Mouse (Mus musculus) intestine, postnatal 0 days (tissue): ENCODE data around the gene Zfp423. TPM values are rescaled to one million over a fixed set of nuclear protein-coding genes. Genes with fewer than 3 reads are reported as not detected.

ENCODE experiments used
- ATAC-seq: fragments of 200-750 bp; cut with Nextera tagmentation; 2 replicates; pipeline ENCODE4 v1.8.0; 2017; ENCODE audit warnings: mild to moderate bottlenecking, moderate TSS enrichment, moderate library complexity
- H3K27ac ChIP-seq: fragments of 300-500 bp; sonication (generic); 2 replicates; pipeline ENCODE4 v1.5.1; 2014; ENCODE audit warnings: mild to moderate bottlenecking, low read depth, low read length, moderate library complexity
- H3K27me3 ChIP-seq: fragments of 300-500 bp; sonication (generic); replicated peaks from 2 replicates; pipeline ENCODE4 v1.6.1; 2014; ENCODE audit warnings: low read length, mixed read lengths; ENCODE audit not compliant: control insufficient read depth, insufficient read depth
- H3K36me3 ChIP-seq: fragments of 300-500 bp; sonication (generic); 2 replicates; pipeline ENCODE4 v1.6.1; 2014; ENCODE audit warnings: mild to moderate bottlenecking, moderate library complexity; ENCODE audit not compliant: control insufficient read depth, insufficient read depth
- H3K4me1 ChIP-seq: fragments of 300-500 bp; sonication (generic); replicated peaks from 2 replicates; pipeline ENCODE4 v1.6.1; 2014; ENCODE audit warnings: antibody characterized with exemption, low read length, mixed read lengths; ENCODE audit not compliant: control insufficient read depth, insufficient read depth
- H3K4me2 ChIP-seq: fragments of 300-500 bp; sonication (generic); replicated peaks from 2 replicates; pipeline ENCODE4 v1.6.1; 2014; ENCODE audit warnings: low read depth, mild to moderate bottlenecking, moderate library complexity
- H3K4me3 ChIP-seq: fragments of 300-500 bp; sonication (generic); 2 replicates; pipeline ENCODE4 v1.5.1; 2014; ENCODE audit warnings: low read depth, low read length
- H3K9ac ChIP-seq: fragments of 300-500 bp; sonication (generic); 2 replicates; pipeline ENCODE4 v1.6.1; 2014; ENCODE audit warnings: mild to moderate bottlenecking, low read depth, low read length
- H3K9me3 ChIP-seq: fragments of 300-500 bp; sonication (generic); 2 replicates; pipeline ENCODE4 v1.6.1; 2016; ENCODE audit warnings: mixed run types; ENCODE audit not compliant: control insufficient read depth
- CTCF ChIP-seq: sonication (generic); IDR thresholded peaks from 2 replicates; pipeline ENCODE4 v1.5.1; 2016; ENCODE audit warnings: low read depth, mild to moderate bottlenecking, control low read depth, antibody characterized with exemption, moderate library complexity
- WGBS: fragments of 180-500 bp; shearing (Covaris S2); extraction: QIAGEN DNeasy Blood & Tissue Kit; methylation state at CpG from one replicate; pipeline ENCODE4 v1.1.7; 2014; 5-methylcytosine and 5-hydroxymethylcytosine counted together
- polyA plus RNA-seq: library from polyadenylated mRNA; unstranded; fragments of >200 nt; fragmentation: Nextera tagmentation; extraction: Ambion mirVana; gene quantifications from 2 replicates; pipeline ENCODE4 v1.2.1, GENCODE M21; 2015

Zfp423 gene
- polyA plus RNA-seq, 1 experiment from 2014 or later = 1.6 TPM

DNA sequence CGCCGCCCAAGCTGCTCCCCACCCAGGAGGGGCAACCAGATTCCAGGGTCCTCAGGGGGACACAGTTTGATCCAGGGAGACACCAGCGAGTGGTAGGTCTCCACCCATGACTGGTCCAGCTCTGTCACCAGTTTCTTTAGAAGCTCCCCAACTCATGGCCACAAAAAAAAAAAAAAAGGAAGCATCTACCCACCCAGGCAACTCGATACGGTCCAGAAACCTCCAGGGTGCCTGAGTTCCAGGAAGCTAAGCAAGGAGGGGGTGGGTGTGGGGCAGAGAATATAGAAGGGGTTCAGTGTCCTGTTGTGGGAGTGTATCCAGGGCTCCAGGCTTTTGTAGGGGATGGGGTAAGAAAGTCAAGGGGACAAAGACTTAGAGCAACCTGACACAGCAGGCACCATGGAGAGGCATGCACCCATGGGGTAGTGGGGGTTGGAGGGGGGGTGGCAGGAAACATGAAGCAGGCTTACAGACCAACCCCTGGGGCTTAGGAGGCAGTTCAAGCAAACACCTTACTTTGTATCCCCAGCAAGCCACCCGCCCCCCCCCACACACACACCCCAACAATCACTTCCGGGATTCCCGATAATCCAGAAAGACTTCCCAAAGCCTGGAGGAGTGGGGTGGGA lies 20.0 kb downstream of the Zfp423 start:
- Histone ChIP-seq H3K4me1 (peaks cover 5% of the 10 kb centered on the region; the same call in 1 of the 2 replicates), H3K9me3 (no peaks in the 10 kb centered on the region), H3K36me3 (no peaks in the 10 kb centered on the region), H3K4me3 (no peak overlapping the region), H3K4me2 (peak overlapping the region; percentile 48), H3K27ac (no peak overlapping the region), H3K9ac (no peak overlapping the region), H3K27me3 (no peaks in the 10 kb centered on the region)
- WGBS = 26% methylated on average over 8 of the region's 8 CpGs
- ATAC-seq = 0 out of 2 replicates have a peak, but pooled peaks have one; percentile 5
- TF ChIP-seq CTCF = no peak

DNA sequence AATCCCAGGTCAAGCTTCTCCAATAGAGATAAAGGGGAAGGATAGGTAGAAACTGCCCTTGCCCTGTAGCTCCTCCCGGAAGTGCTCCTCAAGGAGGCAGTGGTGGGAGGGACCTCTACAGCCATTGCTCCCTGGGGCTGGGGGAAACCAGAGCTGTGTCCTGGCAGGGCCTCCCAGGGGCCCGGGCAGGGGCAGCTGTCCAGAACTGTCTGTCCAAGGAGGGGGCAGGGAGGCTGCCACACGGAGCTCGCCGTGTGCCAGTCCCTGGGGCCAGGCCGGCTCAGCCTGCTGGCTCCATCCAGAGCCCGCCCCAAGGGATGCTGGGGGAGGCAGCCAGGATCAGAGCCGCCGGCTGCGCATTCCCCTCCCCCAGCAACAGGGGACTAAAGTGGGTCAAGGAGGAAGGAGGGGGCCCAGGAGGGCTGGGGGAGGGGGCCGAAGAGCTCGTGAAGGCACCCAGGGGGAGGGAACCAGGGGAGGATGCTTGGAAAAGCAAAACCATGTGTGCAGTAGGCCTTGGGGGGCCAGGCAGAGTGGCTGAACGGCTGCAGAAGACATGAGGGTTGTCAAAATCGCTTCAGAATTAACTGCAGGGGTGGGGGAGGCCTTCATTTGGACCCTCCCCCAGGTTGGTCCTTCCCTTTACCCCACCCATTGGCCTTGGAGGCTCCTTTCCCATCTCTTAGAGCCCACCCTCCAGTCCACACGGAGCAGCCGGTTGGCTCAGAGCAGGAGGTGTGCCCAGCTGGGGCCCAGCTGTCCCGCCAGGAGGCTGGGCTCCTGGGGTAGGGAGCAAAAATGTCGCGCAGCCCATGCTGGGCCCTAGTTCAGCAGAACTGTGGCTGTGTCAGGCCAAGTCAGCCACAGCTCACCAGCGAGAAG lies 20.8 kb downstream of the Zfp423 start:
- peak; percentile 49; the same call in 1 of the 2 replicates for ATAC-seq
- no peak for TF ChIP-seq CTCF
- WGBS = 6% methylated on average over 20 of the region's 20 CpGs
- Histone ChIP-seq H3K27ac (0 out of 2 replicates have a peak overlapping the region, but pooled peaks have one; percentile 24), H3K4me3 (peak overlapping the region; percentile 1; the same call in 1 of the 2 replicates), H3K9me3 (no peaks in the 10 kb centered on the region), H3K4me1 (peaks cover 5% of the 10 kb centered on the region; the same call in 1 of the 2 replicates), H3K4me2 (peak overlapping the region; percentile 48), H3K27me3 (no peaks in the 10 kb centered on the region), H3K9ac (no peak overlapping the region), H3K36me3 (no peaks in the 10 kb centered on the region)

DNA sequence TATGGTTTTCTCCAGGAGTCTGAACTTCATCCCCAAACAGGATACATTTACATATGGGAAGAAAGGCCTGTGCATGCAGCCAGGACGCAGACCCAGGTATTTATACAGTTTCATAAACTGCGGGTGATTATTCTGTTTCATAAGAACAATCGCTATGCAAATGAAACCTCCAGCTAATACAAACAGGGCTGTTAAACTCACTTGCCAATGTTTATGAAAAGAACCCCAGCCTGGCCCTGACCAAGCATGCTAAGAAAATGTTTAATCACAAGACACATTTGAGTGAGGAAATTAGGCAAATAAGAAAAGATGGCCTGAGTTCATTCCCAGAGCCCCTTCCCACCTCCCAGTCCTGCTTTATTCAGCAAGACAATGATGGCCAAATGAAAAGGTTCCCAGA lies 22.2 kb downstream of the Zfp423 start:
- no peak for ATAC-seq
- no peaks in the 10 kb centered on the region for H3K36me3 ChIP-seq
- H3K9me3 ChIP-seq = no peaks in the 10 kb centered on the region
- no peaks in the 10 kb centered on the region for H3K27me3 ChIP-seq
- no peak for TF ChIP-seq CTCF
- 88% methylated on average over 3 of the region's 3 CpGs for WGBS
- no peak overlapping the region for H3K4me3 ChIP-seq
- H3K4me1 ChIP-seq = peaks cover 5% of the 10 kb centered on the region; the same call in 1 of the 2 replicates
- H3K9ac ChIP-seq = no peak overlapping the region
- H3K4me2 ChIP-seq = no peak overlapping the region
- H3K27ac ChIP-seq = no peak overlapping the region

DNA sequence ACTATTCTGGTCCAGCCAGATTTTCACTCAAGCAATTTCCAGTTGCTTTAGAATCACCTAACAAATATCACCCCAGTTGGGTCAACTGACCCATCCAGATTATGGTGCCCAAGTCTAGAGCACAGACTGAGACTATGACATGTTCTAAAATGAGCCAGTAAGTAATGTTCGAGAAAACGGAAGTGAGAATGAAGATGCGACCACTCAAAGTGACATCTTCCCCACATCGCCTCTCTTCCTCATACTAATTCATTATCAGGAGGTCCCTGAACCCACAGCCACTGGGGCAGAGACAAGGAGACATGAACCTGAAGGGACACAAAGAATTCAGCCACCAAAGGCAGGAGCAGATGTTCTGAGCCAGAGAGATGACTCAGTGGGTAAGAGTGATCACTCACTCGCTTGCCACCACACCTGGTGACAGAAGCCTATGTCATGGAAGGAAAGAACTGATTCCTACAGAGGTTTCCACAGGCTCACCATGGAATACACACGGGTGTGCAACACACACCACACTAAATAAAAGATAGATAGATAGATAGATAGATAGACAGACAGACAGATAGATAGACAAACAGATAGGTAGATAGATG lies 24.2 kb downstream of the Zfp423 start:
- peaks cover 5% of the 10 kb centered on the region; the same call in 1 of the 2 replicates for H3K4me1 ChIP-seq
- ATAC-seq = no peak
- H3K36me3 ChIP-seq = no peaks in the 10 kb centered on the region
- 86% methylated on average over 6 of the region's 6 CpGs for WGBS
- H3K4me2 ChIP-seq = no peak overlapping the region
- no peak overlapping the region for H3K9ac ChIP-seq
- TF ChIP-seq CTCF = no peak
- H3K27me3 ChIP-seq = no peaks in the 10 kb centered on the region
- no peak overlapping the region for H3K27ac ChIP-seq
- no peak overlapping the region for H3K4me3 ChIP-seq
- no peaks in the 10 kb centered on the region for H3K9me3 ChIP-seq

DNA sequence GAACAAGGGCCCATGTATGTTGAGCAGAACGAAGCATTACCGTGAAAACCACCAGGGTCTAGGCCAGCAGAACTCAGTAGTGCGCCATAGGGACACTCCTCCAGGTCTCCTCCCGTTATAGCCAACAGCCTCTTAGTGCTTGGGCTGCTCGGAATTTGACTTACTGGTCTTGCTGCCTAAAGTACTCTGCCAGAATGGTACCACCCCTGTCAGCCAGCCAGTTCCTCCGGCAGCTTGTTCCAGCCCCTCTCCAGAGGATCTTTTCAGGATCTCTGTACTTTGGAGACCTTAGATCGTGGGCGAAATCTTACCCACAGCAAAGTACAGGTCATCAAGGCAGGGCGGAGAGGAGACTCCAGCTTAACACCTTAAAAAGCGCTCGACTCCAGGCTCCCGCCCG lies 25.2 kb downstream of the Zfp423 start:
- no peak for TF ChIP-seq CTCF
- WGBS = 76% methylated on average over 13 of the region's 13 CpGs

DNA sequence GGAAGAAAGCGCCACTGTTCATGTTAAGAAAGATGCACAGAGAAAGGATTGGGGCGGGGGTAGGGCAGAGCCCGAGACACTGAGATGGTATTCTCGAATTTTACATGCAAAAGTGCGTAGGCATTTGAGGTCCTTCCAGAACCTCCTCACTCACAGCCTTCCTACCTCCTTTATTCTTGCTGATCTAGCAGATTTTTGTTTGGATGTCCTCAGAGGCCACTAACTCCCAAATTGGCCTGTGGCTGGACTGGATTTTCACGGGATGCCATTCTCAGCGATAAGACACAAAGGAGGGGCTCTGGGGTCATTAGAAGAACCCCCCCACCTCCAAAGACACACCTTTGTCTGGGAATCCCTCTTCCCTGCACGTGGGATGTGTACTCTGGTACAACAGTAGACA lies 25.6 kb downstream of the Zfp423 start:
- no peak overlapping the region for H3K4me3 ChIP-seq
- H3K9me3 ChIP-seq = no peaks in the 10 kb centered on the region
- no peak overlapping the region for H3K27ac ChIP-seq
- peaks cover 5% of the 10 kb centered on the region for H3K4me1 ChIP-seq
- ATAC-seq = no peak
- TF ChIP-seq CTCF = no peak
- no peaks in the 10 kb centered on the region for H3K27me3 ChIP-seq
- no peak overlapping the region for H3K9ac ChIP-seq
- no peaks in the 10 kb centered on the region for H3K36me3 ChIP-seq
- WGBS = 61% methylated on average over 8 of the region's 8 CpGs
- H3K4me2 ChIP-seq = no peak overlapping the region

More for the DNA sequence above, 25.2 kb downstream of the Zfp423 start:
- no peak overlapping the region for H3K27ac ChIP-seq
- no peak overlapping the region for H3K4me3 ChIP-seq
- H3K4me2 ChIP-seq = no peak overlapping the region
- H3K9ac ChIP-seq = no peak overlapping the region
- ATAC-seq = no peak
- no peaks in the 10 kb centered on the region for H3K36me3 ChIP-seq
- peaks cover 5% of the 10 kb centered on the region; the same call in 1 of the 2 replicates for H3K4me1 ChIP-seq
- no peaks in the 10 kb centered on the region for H3K9me3 ChIP-seq
- no peaks in the 10 kb centered on the region for H3K27me3 ChIP-seq
